Mouse (Mus musculus): ENCODE data around the gene Fam217b. TPM values are rescaled to one million over a fixed set of nuclear protein-coding genes. Genes with fewer than 3 reads are reported as not detected.

Fam217b gene
- not detected for total RNA-seq (2023)

GRCm38 (mm10) chr2:178414261-178415149 lies at the start of gene Fam217b, which contains the start of gene Ppp1r3d:
TSS of gene Fam217b (plus strand) at chr2:178414524.
TSS of gene Ppp1r3d (minus strand) at chr2:178414472.

GRCm38 (mm10) chr2:178407053-178407815 lies 7.1 kb upstream of the Fam217b start, which contains the start of gene Sycp2:
TSS of gene Sycp2 (minus strand) at chr2:178407685.

GRCm38 (mm10) chr2:178430231-178430630 lies 15.9 kb downstream of the Fam217b start, which contains the start of gene Cdh26:
TSS of gene Cdh26 (plus strand) at chr2:178430531.

Other genes starting within 250 kb of the Fam217b start
- not detected for gene Sycp2, start 6.8 kb upstream of the Fam217b start, total RNA-seq (2023)
- gene Ppp1r3d, start 52 bp upstream of the Fam217b start, total RNA-seq (2023), result not detected
- gene Cdh26, start 16.0 kb downstream of the Fam217b start, total RNA-seq (2023), result not detected